Mouse (Mus musculus) heart, embryonic 13.5 days (tissue): ENCODE measurements around the gene Acad8. TPM values are rescaled to one million over a fixed set of nuclear protein-coding genes. Genes with fewer than 3 reads are reported as not detected.

Source experiments
- ATAC-seq: fragments of 200-750 bp; cut with Nextera tagmentation; 2 replicates; pipeline ENCODE4 v1.8.0; 2017; ENCODE audit warnings: moderate TSS enrichment; ENCODE audit not compliant: insufficient number of reproducible peaks, low FRiP score, low TSS enrichment; ENCODE audit errors: extremely low read depth
- H3K27ac ChIP-seq: fragments of 300-500 bp; sonication (generic); replicated peaks from 2 replicates; pipeline ENCODE4 v1.5.1; 2015; ENCODE audit warnings: moderate library complexity, mild to moderate bottlenecking, inconsistent platforms
- H3K27me3 ChIP-seq: fragments of 300-500 bp; sonication (generic); replicated peaks from 2 replicates; pipeline ENCODE4 v1.6.1; 2015; ENCODE audit warnings: mild to moderate bottlenecking, inconsistent platforms
- H3K36me3 ChIP-seq: fragments of 300-500 bp; sonication (generic); 2 replicates; pipeline ENCODE4 v1.6.1; 2015; ENCODE audit warnings: mild to moderate bottlenecking, inconsistent platforms
- H3K4me1 ChIP-seq: fragments of 300-500 bp; sonication (generic); 2 replicates; pipeline ENCODE4 v1.6.1; 2015; ENCODE audit warnings: inconsistent platforms
- H3K4me2 ChIP-seq: fragments of 300-500 bp; sonication (generic); 2 replicates; pipeline ENCODE4 v1.6.1; 2015; ENCODE audit warnings: inconsistent platforms, mild to moderate bottlenecking, moderate library complexity
- H3K4me3 ChIP-seq: fragments of 300-500 bp; sonication (generic); 2 replicates; pipeline ENCODE4 v1.5.1; 2015; ENCODE audit warnings: moderate library complexity, mild to moderate bottlenecking, inconsistent platforms
- H3K9ac ChIP-seq: fragments of 300-500 bp; sonication (generic); 2 replicates; pipeline ENCODE4 v1.6.1; 2015; ENCODE audit warnings: inconsistent platforms, mild to moderate bottlenecking, moderate library complexity
- H3K9me3 ChIP-seq: fragments of 300-500 bp; sonication (generic); 2 replicates; pipeline ENCODE4 v1.6.1; 2016; ENCODE audit warnings: inconsistent platforms
- WGBS: fragments of 180-500 bp; shearing (Covaris S2); methylation state at CpG from one replicate; pipeline ENCODE4 v1.1.7; 2015; ENCODE audit warnings: mixed read lengths; 5-methylcytosine and 5-hydroxymethylcytosine counted together
- polyA plus RNA-seq: library from polyadenylated mRNA; unstranded; fragments of >200 nt; fragmentation: Nextera tagmentation; extraction: Ambion mirVana; gene quantifications from 2 replicates; pipeline ENCODE4 v1.2.1, GENCODE M21; 2015

Acad8 gene
- polyA plus RNA-seq, 1 experiment from 2014 or later, result 34.0 TPM

DNA sequence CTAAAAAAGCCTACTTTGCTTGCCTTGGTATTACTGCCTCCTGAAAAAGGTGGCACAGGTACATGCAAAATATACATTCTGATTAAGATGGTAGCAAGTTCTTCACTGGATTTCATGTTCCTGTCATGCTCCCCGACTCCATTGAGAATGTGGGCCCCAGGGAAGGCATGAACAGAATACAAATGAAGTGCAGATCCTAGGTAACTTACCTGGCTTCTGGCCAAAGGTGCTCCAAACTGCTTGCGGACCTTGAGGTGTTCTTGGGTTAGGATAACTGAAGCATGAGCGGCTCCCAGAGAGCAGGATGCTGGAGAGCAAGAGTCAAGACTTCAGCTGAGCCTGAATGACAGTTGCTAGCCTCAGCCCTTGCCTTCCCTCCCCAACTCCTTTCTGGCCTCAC is 20.6 kb downstream of the Acad8 start:
- 91% methylated on average over 3 of the region's 3 CpGs for WGBS
- H3K4me1 ChIP-seq, result no peaks in the 10 kb centered on the region
- H3K9ac ChIP-seq, result no peak overlapping the region
- H3K9me3 ChIP-seq, result no peaks in the 10 kb centered on the region
- ATAC-seq, result no peak
- peaks cover 72% of the 10 kb centered on the region for H3K36me3 ChIP-seq
- H3K27ac ChIP-seq, result no peak overlapping the region
- H3K4me3 ChIP-seq, result no peak overlapping the region
- no peak overlapping the region for H3K4me2 ChIP-seq
- no peaks in the 10 kb centered on the region for H3K27me3 ChIP-seq

DNA sequence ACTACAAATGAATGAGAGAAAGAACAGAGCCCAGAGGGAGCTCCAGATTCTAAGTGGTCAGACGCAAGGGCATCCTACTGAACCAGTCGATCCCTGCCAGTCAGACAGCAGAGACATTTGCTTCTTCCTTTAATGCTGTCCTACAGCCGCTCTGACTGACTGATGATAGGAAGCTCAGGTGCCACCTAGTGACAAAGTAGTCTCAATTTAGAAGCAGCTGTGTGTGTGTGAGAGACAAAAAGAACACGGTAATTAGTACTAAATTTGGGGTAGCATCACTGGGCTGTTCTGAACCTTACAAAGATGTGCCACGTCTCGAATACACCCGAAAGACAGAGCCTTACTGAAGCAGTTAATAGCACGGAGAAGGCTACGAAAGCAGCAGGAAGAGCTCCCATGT is 21.6 kb downstream of the Acad8 start:
- no peaks in the 10 kb centered on the region for H3K4me1 ChIP-seq
- H3K36me3 ChIP-seq, result peaks cover 75% of the 10 kb centered on the region
- H3K27me3 ChIP-seq, result no peaks in the 10 kb centered on the region
- no peak overlapping the region for H3K9ac ChIP-seq
- no peaks in the 10 kb centered on the region for H3K9me3 ChIP-seq
- WGBS, result 64% methylated on average over 9 of the region's 9 CpGs
- H3K4me3 ChIP-seq, result no peak overlapping the region
- no peak overlapping the region for H3K27ac ChIP-seq
- ATAC-seq, result no peak
- H3K4me2 ChIP-seq, result no peak overlapping the region

DNA sequence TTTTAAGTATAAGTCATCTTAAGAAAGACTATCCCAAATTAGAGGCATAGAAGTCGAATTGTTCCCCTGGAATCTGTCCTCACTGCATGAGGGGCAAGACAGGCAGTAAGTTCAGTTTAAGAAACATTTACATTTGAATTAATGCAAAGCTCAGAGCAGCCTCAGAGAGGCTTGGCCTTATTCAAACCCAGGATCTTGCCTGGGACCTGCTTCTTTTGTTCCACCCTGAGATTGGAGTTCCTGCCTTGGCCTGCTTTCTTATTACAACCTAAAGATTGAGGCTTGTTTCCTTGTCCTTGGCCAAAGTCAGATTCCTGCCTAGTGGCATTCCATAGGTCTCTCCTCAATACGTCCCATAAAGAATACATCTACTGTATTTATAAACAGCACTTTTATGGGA is 51.6 kb downstream of the Acad8 start:
- Histone ChIP-seq H3K9ac (no peak overlapping the region), H3K4me1 (no peaks in the 10 kb centered on the region), H3K27me3 (no peaks in the 10 kb centered on the region), H3K36me3 (no peaks in the 10 kb centered on the region), H3K4me2 (no peak overlapping the region), H3K27ac (no peak overlapping the region), H3K4me3 (no peak overlapping the region), H3K9me3 (peaks cover 10% of the 10 kb centered on the region; the same call in 1 of the 2 replicates)
- ATAC-seq, result no peak
- 61% methylated on average over 2 of the region's 2 CpGs for WGBS

DNA sequence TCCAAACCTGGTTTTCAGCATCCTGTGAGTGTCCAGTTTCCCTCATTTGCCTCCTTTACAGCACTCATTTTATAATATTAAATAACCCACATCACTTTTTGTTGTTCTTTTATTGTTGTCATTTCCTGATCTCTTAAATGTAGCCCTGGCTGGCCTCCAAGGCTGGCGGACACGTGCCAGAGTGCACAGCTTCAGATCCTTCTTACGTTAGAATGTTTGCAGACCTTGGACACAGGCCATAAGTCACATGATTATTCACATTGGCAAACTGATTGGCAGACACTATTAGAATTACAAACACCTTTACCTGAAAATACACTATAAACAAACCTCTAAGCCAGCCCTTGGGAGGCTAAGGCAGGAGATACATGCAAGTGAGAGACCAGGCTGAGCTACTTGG is 75.2 kb downstream of the Acad8 start:
- no peak overlapping the region for H3K4me2 ChIP-seq
- H3K27ac ChIP-seq, result no peak overlapping the region
- H3K4me3 ChIP-seq, result no peak overlapping the region
- ATAC-seq, result no peak
- peaks cover 12% of the 10 kb centered on the region for H3K4me1 ChIP-seq
- H3K36me3 ChIP-seq, result no peaks in the 10 kb centered on the region
- H3K9ac ChIP-seq, result no peak overlapping the region
- H3K9me3 ChIP-seq, result no peaks in the 10 kb centered on the region
- 52% methylated on average over 3 of the region's 3 CpGs for WGBS
- no peaks in the 10 kb centered on the region for H3K27me3 ChIP-seq

Other genes starting within 250 kb of the Acad8 start
- gene Glb1l2, start 193.1 kb downstream of the Acad8 start, polyA plus RNA-seq, result 1.1 and 1.3 TPM in 2 replicates
- not detected in 2 replicates for gene Glb1l3, start 138.7 kb downstream of the Acad8 start, polyA plus RNA-seq
- gene Gm1110, start 76.5 kb downstream of the Acad8 start, polyA plus RNA-seq, result 0.09 TPM in 1 of 2 replicates, not detected in the other
- gene Thyn1, start 144 bp upstream of the Acad8 start, polyA plus RNA-seq, result 95.5 and 103 TPM in 2 replicates
- gene Vps26b, start 30.5 kb upstream of the Acad8 start, polyA plus RNA-seq, result 19.8 and 21.1 TPM in 2 replicates
- gene Ncapd3, start 30.6 kb upstream of the Acad8 start, polyA plus RNA-seq, result 16.5 and 18.1 TPM in 2 replicates
- gene Jam3, start 155.9 kb upstream of the Acad8 start, polyA plus RNA-seq, result 39.8 and 43.4 TPM in 2 replicates